Mouse (Mus musculus): ENCODE results near the gene Gnai3.

DNA sequence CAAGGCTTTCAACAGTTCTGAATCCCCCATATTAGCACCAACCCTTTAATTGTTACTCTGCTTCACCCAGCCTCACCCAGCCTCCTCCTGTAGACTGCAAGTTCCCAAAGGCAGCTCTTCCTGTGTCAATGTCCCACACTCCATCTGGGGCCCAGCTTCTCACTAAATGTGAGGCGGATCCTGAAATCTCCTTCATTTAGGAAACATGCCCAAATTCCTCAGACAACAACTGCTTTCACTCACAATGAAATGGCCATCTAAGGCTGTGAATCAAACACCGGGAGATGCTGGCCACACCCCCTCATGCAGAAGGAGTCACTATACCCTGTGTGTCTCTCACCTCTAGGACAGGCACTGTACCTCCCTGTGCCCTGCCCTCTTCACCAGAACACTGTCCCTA lies 56.0 kb downstream of the Gnai3 start:
- TF ChIP-seq POLR2A (IDR thresholded peaks at IDR 0.05; ENCODE audit: low read depth, low read length) (no peak), CTCF (IDR thresholded peaks at IDR 0.05; ENCODE audit: extremely low read depth, insufficient read length, insufficient replicate concordance, low read depth, low read length) (no peak)
